Mouse (Mus musculus): ENCODE results near the gene Tmem119.

DNA sequence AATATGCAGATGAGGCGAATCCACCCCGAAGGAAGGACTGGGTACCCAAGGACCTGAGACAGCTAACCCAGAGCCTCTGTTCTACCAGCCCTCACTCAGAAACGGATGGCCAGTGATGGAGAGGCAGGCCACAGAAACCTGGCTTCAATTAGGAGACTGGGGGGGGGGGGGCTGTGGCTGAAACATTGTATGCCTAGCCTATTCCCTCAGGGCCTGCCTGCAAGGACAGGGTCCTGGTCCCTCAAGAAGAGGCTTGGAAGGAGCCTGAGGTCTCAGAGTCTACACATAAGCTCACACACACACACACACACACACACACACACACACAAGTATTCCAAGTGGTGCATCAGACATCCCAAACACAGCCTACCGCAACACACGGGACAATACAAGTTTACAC lies 625 bp downstream of the Tmem119 start:
- TF ChIP-seq POLR2AphosphoS2 (IDR thresholded peaks at IDR 0.05; ENCODE audit: insufficient read length, low read depth) (no peak), POLR2A (IDR thresholded peaks at IDR 0.05; ENCODE audit: insufficient read length, low read depth) (no peak), E2F4 (IDR thresholded peaks at IDR 0.05; ENCODE audit: insufficient read depth) (no peak), MYOG (IDR thresholded peaks at IDR 0.05; ENCODE audit: control insufficient read depth in 1 of 3, insufficient read depth in 1 of 3, insufficient read length in 2 of 3, low read depth in 2 of 3) (no peak), MAX (IDR thresholded peaks at IDR 0.05; ENCODE audit: low read depth) (no peak), USF1 (IDR thresholded peaks at IDR 0.05; ENCODE audit: low read depth) (no peak), MYOD1 (IDR thresholded peaks at IDR 0.05; ENCODE audit: control insufficient read depth in 1 of 3, insufficient read length in 2 of 3, low read depth in 2 of 3) (no peak), CEBPB (IDR thresholded peaks at IDR 0.05; ENCODE audit: insufficient read depth, poor library complexity, severe bottlenecking) (no peak), REST (IDR thresholded peaks at IDR 0.05; ENCODE audit: insufficient read depth, insufficient read length) (no peak), TCF3 (IDR thresholded peaks at IDR 0.05; ENCODE audit: insufficient read length, low read depth) (no peak), TCF12 (IDR thresholded peaks at IDR 0.05; ENCODE audit: insufficient read depth, poor library complexity, severe bottlenecking) (no peak)
